Mouse (Mus musculus): ENCODE data around the gene Olfr1265. TPM values are rescaled to one million over a fixed set of nuclear protein-coding genes. Genes with fewer than 3 reads are reported as not detected.

Gene Olfr1265
- polyA plus RNA-seq (2015; fragmentation: Nextera tagmentation; extraction: Ambion mirVana) = not detected in 2 replicates

GRCm38 (mm10) chr2:90035037-90035436 is at the start of gene Olfr1265:
TSS of gene Olfr1265 (plus strand) at chr2:90035337.
- Histone ChIP-seq H3K4me1 (replicated peaks; ENCODE audit: control insufficient read depth, insufficient read depth, low read length) (no peaks in the 10 kb centered on the region), H3K27me3 (ENCODE audit: control insufficient read depth, insufficient read depth, low read depth, low read length) (no peaks in the 10 kb centered on the region), H3K4me3 (ENCODE audit: low read length) (no peak within 1 kb of the TSS), H3K9me3 (ENCODE audit: control insufficient read depth, low read length) (no peaks in the 10 kb centered on the region), H3K27ac (ENCODE audit: low read length) (no peak within 1 kb of the TSS), H3K4me2 (ENCODE audit: low read depth, low read length) (no peak within 1 kb of the TSS), H3K36me3 (ENCODE audit: control insufficient read depth, insufficient read depth, low read length) (no peaks in the 10 kb centered on the region), H3K9ac (ENCODE audit: low read length) (no peak within 1 kb of the TSS)
- ATAC-seq (ENCODE audit: low read depth) = no peak

- H3K9me3 ChIP-seq (ENCODE audit: control insufficient read depth, low read length) = no peaks in the 10 kb centered on the region
- ATAC-seq (ENCODE audit: low read depth) = no peak
- H3K36me3 ChIP-seq (ENCODE audit: control insufficient read depth, insufficient read depth, low read length) = no peaks in the 10 kb centered on the region
- no peak within 1 kb of the TSS for H3K9ac ChIP-seq (ENCODE audit: low read length)
- H3K27ac ChIP-seq (ENCODE audit: low read length) = no peak within 1 kb of the TSS
- no peak within 1 kb of the TSS for H3K4me2 ChIP-seq (ENCODE audit: low read depth, low read length)
- H3K27me3 ChIP-seq (ENCODE audit: control insufficient read depth, insufficient read depth, low read depth, low read length) = no peaks in the 10 kb centered on the region
- no peak within 1 kb of the TSS for H3K4me3 ChIP-seq (ENCODE audit: low read length)
- H3K4me1 ChIP-seq (replicated peaks; ENCODE audit: control insufficient read depth, insufficient read depth, low read length) = no peaks in the 10 kb centered on the region
Observed at GRCm38 (mm10) chr2:89990921-89991320, 44.2 kb upstream of the Olfr1265 start, which contains the start of gene Olfr1261. TSS of gene Olfr1261 (plus strand) at chr2:89991221.

GRCm38 (mm10) chr2:89999845-90000244 is 35.3 kb upstream of the Olfr1265 start, which contains the start of gene Olfr1262:
TSS of gene Olfr1262 (plus strand) at chr2:90000145.
- Histone ChIP-seq H3K4me1 (replicated peaks; ENCODE audit: control insufficient read depth, insufficient read depth, low read length) (no peaks in the 10 kb centered on the region), H3K9me3 (ENCODE audit: control insufficient read depth, low read length) (no peaks in the 10 kb centered on the region), H3K36me3 (ENCODE audit: control insufficient read depth, insufficient read depth, low read length) (no peaks in the 10 kb centered on the region), H3K27me3 (ENCODE audit: control insufficient read depth, insufficient read depth, low read depth, low read length) (no peaks in the 10 kb centered on the region), H3K27ac (ENCODE audit: low read length) (no peak within 1 kb of the TSS), H3K4me2 (ENCODE audit: low read depth, low read length) (no peak within 1 kb of the TSS), H3K4me3 (ENCODE audit: low read length) (no peak within 1 kb of the TSS), H3K9ac (ENCODE audit: low read length) (no peak within 1 kb of the TSS)
- no peak for ATAC-seq (ENCODE audit: low read depth)

GRCm38 (mm10) chr2:90011831-90012230 is 23.3 kb upstream of the Olfr1265 start, which contains the start of gene Olfr1263:
TSS of gene Olfr1263 (plus strand) at chr2:90012131.
- H3K27me3 ChIP-seq (ENCODE audit: control insufficient read depth, insufficient read depth, low read depth, low read length) = no peaks in the 10 kb centered on the region
- H3K9me3 ChIP-seq (ENCODE audit: control insufficient read depth, low read length) = no peaks in the 10 kb centered on the region
- no peak within 1 kb of the TSS for H3K27ac ChIP-seq (ENCODE audit: low read length)
- 81% methylated on average over 2 of the region's 2 CpGs for WGBS
- no peak within 1 kb of the TSS for H3K9ac ChIP-seq (ENCODE audit: low read length)
- H3K4me1 ChIP-seq (replicated peaks; ENCODE audit: control insufficient read depth, insufficient read depth, low read length) = no peaks in the 10 kb centered on the region
- no peaks in the 10 kb centered on the region for H3K36me3 ChIP-seq (ENCODE audit: control insufficient read depth, insufficient read depth, low read length)
- no peak within 1 kb of the TSS for H3K4me3 ChIP-seq (ENCODE audit: low read length)
- no peak within 1 kb of the TSS for H3K4me2 ChIP-seq (ENCODE audit: low read depth, low read length)
- ATAC-seq (ENCODE audit: low read depth) = no peak

- no peaks in the 10 kb centered on the region for H3K4me1 ChIP-seq (replicated peaks; ENCODE audit: control insufficient read depth, insufficient read depth, low read length)
- no peaks in the 10 kb centered on the region for H3K36me3 ChIP-seq (ENCODE audit: control insufficient read depth, insufficient read depth, low read length)
- ATAC-seq (ENCODE audit: low read depth) = no peak
- H3K4me3 ChIP-seq (ENCODE audit: low read length) = no peak within 1 kb of the TSS
- 64% methylated on average over 2 of the region's 2 CpGs for WGBS
- H3K4me2 ChIP-seq (ENCODE audit: low read depth, low read length) = no peak within 1 kb of the TSS
- no peak within 1 kb of the TSS for H3K27ac ChIP-seq (ENCODE audit: low read length)
- H3K9ac ChIP-seq (ENCODE audit: low read length) = no peak within 1 kb of the TSS
- no peaks in the 10 kb centered on the region for H3K9me3 ChIP-seq (ENCODE audit: control insufficient read depth, low read length)
- no peaks in the 10 kb centered on the region for H3K27me3 ChIP-seq (ENCODE audit: control insufficient read depth, insufficient read depth, low read depth, low read length)
Observed at GRCm38 (mm10) chr2:90025477-90025876, 9.7 kb upstream of the Olfr1265 start, which contains the start of gene Olfr1264. TSS of gene Olfr1264 (minus strand) at chr2:90025577.

- ATAC-seq (ENCODE audit: low read depth) = no peak
- no peaks in the 10 kb centered on the region for H3K27me3 ChIP-seq (ENCODE audit: control insufficient read depth, insufficient read depth, low read depth, low read length)
Observed at GRCm38 (mm10) chr2:90063494-90063893, 28.4 kb downstream of the Olfr1265 start, which contains the start of gene Olfr140. TSS of gene Olfr140 (minus strand) at chr2:90063594.

GRCm38 (mm10) chr2:90070065-90070464 is 34.9 kb downstream of the Olfr1265 start:
- Histone ChIP-seq H3K4me3 (ENCODE audit: low read length) (no peak overlapping the region), H3K36me3 (ENCODE audit: control insufficient read depth, insufficient read depth, low read length) (no peaks in the 10 kb centered on the region), H3K9ac (ENCODE audit: low read length) (no peak overlapping the region), H3K9me3 (ENCODE audit: control insufficient read depth, low read length) (no peaks in the 10 kb centered on the region), H3K4me2 (ENCODE audit: low read depth, low read length) (no peak overlapping the region), H3K27ac (ENCODE audit: low read length) (no peak overlapping the region), H3K27me3 (ENCODE audit: control insufficient read depth, insufficient read depth, low read depth, low read length) (no peaks in the 10 kb centered on the region), H3K4me1 (replicated peaks; ENCODE audit: control insufficient read depth, insufficient read depth, low read length) (no peaks in the 10 kb centered on the region)
- WGBS = 65% methylated on average over 2 of the region's 2 CpGs
- ATAC-seq (ENCODE audit: low read depth) = no peak

More at GRCm38 (mm10) chr2:90063494-90063893, 28.4 kb downstream of the Olfr1265 start, which contains the start of gene Olfr140:
- Histone ChIP-seq H3K9ac (ENCODE audit: low read length) (no peak within 1 kb of the TSS), H3K4me2 (ENCODE audit: low read depth, low read length) (no peak within 1 kb of the TSS), H3K36me3 (ENCODE audit: control insufficient read depth, insufficient read depth, low read length) (no peaks in the 10 kb centered on the region), H3K4me3 (ENCODE audit: low read length) (no peak within 1 kb of the TSS), H3K27ac (ENCODE audit: low read length) (no peak within 1 kb of the TSS), H3K9me3 (ENCODE audit: control insufficient read depth, low read length) (no peaks in the 10 kb centered on the region), H3K4me1 (replicated peaks; ENCODE audit: control insufficient read depth, insufficient read depth, low read length) (no peaks in the 10 kb centered on the region)

Other genes starting within 250 kb of the Olfr1265 start
- gene Olfr1254, start 241.7 kb upstream of the Olfr1265 start, polyA plus RNA-seq (2015; fragmentation: Nextera tagmentation; extraction: Ambion mirVana) = not detected in 2 replicates
- not detected in 2 replicates for gene Olfr1255, start 223.3 kb upstream of the Olfr1265 start, polyA plus RNA-seq (2015; fragmentation: Nextera tagmentation; extraction: Ambion mirVana)
- not detected in 2 replicates for gene Olfr1256, start 193.8 kb upstream of the Olfr1265 start, polyA plus RNA-seq (2015; fragmentation: Nextera tagmentation; extraction: Ambion mirVana)
- gene Olfr48, start 187.1 kb upstream of the Olfr1265 start, polyA plus RNA-seq (2015; fragmentation: Nextera tagmentation; extraction: Ambion mirVana) = not detected in 2 replicates
- not detected in 2 replicates for gene Olfr1257, start 156.9 kb upstream of the Olfr1265 start, polyA plus RNA-seq (2015; fragmentation: Nextera tagmentation; extraction: Ambion mirVana)
- not detected in 2 replicates for gene Olfr1258, start 108.0 kb upstream of the Olfr1265 start, polyA plus RNA-seq (2015; fragmentation: Nextera tagmentation; extraction: Ambion mirVana)
- not detected in 2 replicates for gene Olfr1259, start 86.7 kb upstream of the Olfr1265 start, polyA plus RNA-seq (2015; fragmentation: Nextera tagmentation; extraction: Ambion mirVana)
- not detected in 2 replicates for gene Olfr1260, start 61.0 kb upstream of the Olfr1265 start, polyA plus RNA-seq (2015; fragmentation: Nextera tagmentation; extraction: Ambion mirVana)
- not detected in 2 replicates for gene Olfr1261, start 44.1 kb upstream of the Olfr1265 start, polyA plus RNA-seq (2015; fragmentation: Nextera tagmentation; extraction: Ambion mirVana)
- not detected in 2 replicates for gene Olfr1262, start 35.2 kb upstream of the Olfr1265 start, polyA plus RNA-seq (2015; fragmentation: Nextera tagmentation; extraction: Ambion mirVana)
- gene Olfr1263, start 23.2 kb upstream of the Olfr1265 start, polyA plus RNA-seq (2015; fragmentation: Nextera tagmentation; extraction: Ambion mirVana) = not detected in 2 replicates
- not detected in 2 replicates for gene Olfr1264, start 9.8 kb upstream of the Olfr1265 start, polyA plus RNA-seq (2015; fragmentation: Nextera tagmentation; extraction: Ambion mirVana)
- gene Olfr140, start 28.3 kb downstream of the Olfr1265 start, polyA plus RNA-seq (2015; fragmentation: Nextera tagmentation; extraction: Ambion mirVana) = not detected in 2 replicates
- gene Olfr1269, start 86.1 kb downstream of the Olfr1265 start, polyA plus RNA-seq (2015; fragmentation: Nextera tagmentation; extraction: Ambion mirVana) = not detected in 2 replicates
- gene Olfr32, start 107.0 kb downstream of the Olfr1265 start, polyA plus RNA-seq (2015; fragmentation: Nextera tagmentation; extraction: Ambion mirVana) = not detected in 2 replicates
- gene Olfr1270, start 117.8 kb downstream of the Olfr1265 start, polyA plus RNA-seq (2015; fragmentation: Nextera tagmentation; extraction: Ambion mirVana) = not detected in 2 replicates
- gene Olfr1506, start 189.2 kb downstream of the Olfr1265 start, polyA plus RNA-seq (2015; fragmentation: Nextera tagmentation; extraction: Ambion mirVana) = not detected in 2 replicates
- not detected in 2 replicates for gene Olfr142, start 222.3 kb downstream of the Olfr1265 start, polyA plus RNA-seq (2015; fragmentation: Nextera tagmentation; extraction: Ambion mirVana)
- gene Olfr1271, start 235.7 kb downstream of the Olfr1265 start, polyA plus RNA-seq (2015; fragmentation: Nextera tagmentation; extraction: Ambion mirVana) = not detected in 2 replicates